Mouse (Mus musculus) stomach, postnatal 0 days (tissue): ENCODE measurements around the gene Tgfb3. TPM values are rescaled to one million over a fixed set of nuclear protein-coding genes. Genes with fewer than 3 reads are reported as not detected.

ENCODE experiments used
- ATAC-seq: fragments of 200-750 bp; cut with Nextera tagmentation; 2 replicates; pipeline ENCODE4 v1.8.0; 2017; ENCODE audit not compliant: low FRiP score, low TSS enrichment
- DNase-seq: peaks from one replicate; pipeline ENCODE4 v3.0.0-alpha.2; 2016; ENCODE audit warnings: low spot score
- H3K27ac ChIP-seq: fragments of 300-500 bp; sonication (generic); replicated peaks from 2 replicates; pipeline ENCODE4 v1.5.1; 2014; ENCODE audit warnings: mild to moderate bottlenecking, control low read depth
- H3K27me3 ChIP-seq: fragments of 300-500 bp; sonication (generic); 2 replicates; pipeline ENCODE4 v1.6.1; 2014; ENCODE audit warnings: low read length; ENCODE audit not compliant: control insufficient read depth, insufficient read depth
- H3K36me3 ChIP-seq: fragments of 300-500 bp; sonication (generic); 2 replicates; pipeline ENCODE4 v1.6.1; 2014; ENCODE audit warnings: low read length, mixed read lengths; ENCODE audit not compliant: control insufficient read depth, insufficient read depth
- H3K4me1 ChIP-seq: fragments of 300-500 bp; sonication (generic); replicated peaks from 2 replicates; pipeline ENCODE4 v1.6.1; 2014; ENCODE audit warnings: antibody characterized with exemption; ENCODE audit not compliant: control insufficient read depth, insufficient read depth
- H3K4me2 ChIP-seq: fragments of 300-500 bp; sonication (generic); replicated peaks from 2 replicates; pipeline ENCODE4 v1.6.1; 2014; ENCODE audit warnings: low read depth, mild to moderate bottlenecking, control low read depth, moderate library complexity
- H3K4me3 ChIP-seq: fragments of 300-500 bp; sonication (generic); 2 replicates; pipeline ENCODE4 v1.5.1; 2014; ENCODE audit warnings: low read depth, low read length, control low read depth
- H3K9ac ChIP-seq: fragments of 300-500 bp; sonication (generic); 2 replicates; pipeline ENCODE4 v1.6.1; 2014; ENCODE audit warnings: mild to moderate bottlenecking, low read length, control low read depth, mixed read lengths
- H3K9me3 ChIP-seq: fragments of 300-500 bp; sonication (generic); 2 replicates; pipeline ENCODE4 v1.6.1; 2016; ENCODE audit warnings: low read length; ENCODE audit not compliant: control insufficient read depth
- CTCF ChIP-seq: IDR thresholded peaks from 2 replicates; pipeline ENCODE4 v1.5.1; 2016; ENCODE audit warnings: antibody characterized with exemption, low read depth, mild to moderate bottlenecking, moderate library complexity
- EP300 ChIP-seq: optimal IDR thresholded peaks from 2 replicates; pipeline ENCODE3; 2016; ENCODE audit warnings: antibody characterized with exemption
- WGBS: fragments of 180-500 bp; shearing (Covaris S2); extraction: QIAGEN DNeasy Blood & Tissue Kit; methylation state at CpG from one replicate; pipeline ENCODE4 v1.1.7; 2014; 5-methylcytosine and 5-hydroxymethylcytosine counted together
- polyA plus RNA-seq: library from polyadenylated mRNA; unstranded; fragments of >200 nt; fragmentation: Nextera tagmentation; extraction: Ambion mirVana; gene quantifications from 2 replicates; pipeline ENCODE4 v1.2.1, GENCODE M21; 2015

The Tgfb3 gene
- polyA plus RNA-seq, 1 experiment from 2014 or later: 9.4 TPM

GRCm38 (mm10) chr12:86090764-86091163, 11.9 kb upstream of the Tgfb3 start:
- H3K36me3 ChIP-seq: no peaks in the 10 kb centered on the region
- WGBS: 70% methylated on average over 4 of the region's 4 CpGs
- no peak overlapping the region for H3K27ac ChIP-seq
- ATAC-seq: no peak
- no peaks in the 10 kb centered on the region for H3K9me3 ChIP-seq
- TF ChIP-seq CTCF (no peak), EP300 (no peak)
- no peak overlapping the region for H3K4me2 ChIP-seq
- H3K4me1 ChIP-seq: no peaks in the 10 kb centered on the region
- no peaks in the 10 kb centered on the region for H3K27me3 ChIP-seq
- H3K9ac ChIP-seq: no peak overlapping the region
- no peak for DNase-seq
- H3K4me3 ChIP-seq: no peak overlapping the region

GRCm38 (mm10) chr12:86088042-86088441, 9.2 kb upstream of the Tgfb3 start:
- Histone ChIP-seq H3K36me3 (no peaks in the 10 kb centered on the region), H3K9ac (no peak overlapping the region), H3K4me3 (no peak overlapping the region), H3K27me3 (no peaks in the 10 kb centered on the region), H3K4me2 (no peak overlapping the region), H3K4me1 (no peaks in the 10 kb centered on the region), H3K9me3 (no peaks in the 10 kb centered on the region), H3K27ac (no peak overlapping the region)
- 76% methylated on average over 7 of the region's 7 CpGs for WGBS
- no peak for ATAC-seq
- DNase-seq: no peak
- TF ChIP-seq CTCF (no peak), EP300 (no peak)

GRCm38 (mm10) chr12:86086550-86086949, 7.7 kb upstream of the Tgfb3 start:
- DNase-seq: no peak
- H3K9ac ChIP-seq: no peak overlapping the region
- no peaks in the 10 kb centered on the region for H3K27me3 ChIP-seq
- H3K9me3 ChIP-seq: no peaks in the 10 kb centered on the region
- no peak overlapping the region for H3K4me2 ChIP-seq
- 51% methylated on average over 8 of the region's 8 CpGs for WGBS
- no peaks in the 10 kb centered on the region for H3K36me3 ChIP-seq
- no peak overlapping the region for H3K27ac ChIP-seq
- H3K4me3 ChIP-seq: no peak overlapping the region
- TF ChIP-seq CTCF (no peak), EP300 (no peak)
- no peaks in the 10 kb centered on the region for H3K4me1 ChIP-seq
- no peak for ATAC-seq

GRCm38 (mm10) chr12:86085873-86086272, 7.0 kb upstream of the Tgfb3 start:
- H3K9me3 ChIP-seq: no peaks in the 10 kb centered on the region
- H3K4me3 ChIP-seq: no peak overlapping the region
- ATAC-seq (no peak), DNase-seq (no peak)
- H3K4me1 ChIP-seq: no peaks in the 10 kb centered on the region
- H3K36me3 ChIP-seq: no peaks in the 10 kb centered on the region
- H3K27me3 ChIP-seq: no peaks in the 10 kb centered on the region
- TF ChIP-seq CTCF (no peak), EP300 (no peak)
- H3K27ac ChIP-seq: no peak overlapping the region
- H3K4me2 ChIP-seq: no peak overlapping the region
- no peak overlapping the region for H3K9ac ChIP-seq
- 74% methylated on average over 7 of the region's 7 CpGs for WGBS

GRCm38 (mm10) chr12:86082481-86083012, 3.7 kb upstream of the Tgfb3 start, which contains the start of gene Ift43:
Gene Ift43 (plus strand): TSS chr12:86082541.
- Histone ChIP-seq H3K4me2 (peak within 1 kb of the TSS; percentile 73), H3K4me1 (no peaks in the 10 kb centered on the region), H3K9ac (peak within 1 kb of the TSS; percentile 59), H3K36me3 (no peaks in the 10 kb centered on the region), H3K4me3 (peak within 1 kb of the TSS; percentile 66), H3K27me3 (no peaks in the 10 kb centered on the region), H3K27ac (no peak within 1 kb of the TSS), H3K9me3 (no peaks in the 10 kb centered on the region)
- TF ChIP-seq CTCF (no peak), EP300 (no peak)
- peak; percentile 72 for ATAC-seq
- DNase-seq: peak; percentile 91
- under 1% methylated on average over 35 of the region's 35 CpGs for WGBS

- no peak for TF ChIP-seq EP300
- TF ChIP-seq CTCF: peak; percentile 99
- 1% methylated on average over 31 of the region's 31 CpGs for WGBS
- Histone ChIP-seq H3K9me3 (no peaks in the 10 kb centered on the region), H3K27me3 (no peaks in the 10 kb centered on the region), H3K36me3 (no peaks in the 10 kb centered on the region), H3K9ac (peak overlapping the region; percentile 68), H3K4me1 (no peaks in the 10 kb centered on the region; the same call in 1 of the 2 replicates), H3K27ac (peak overlapping the region; percentile 93), H3K4me3 (peak overlapping the region; percentile 54), H3K4me2 (peak overlapping the region; percentile 93)
- ATAC-seq (peak; percentile 79), DNase-seq (peak; percentile 93)
These were observed 394 bp upstream of the Tgfb3 start for GRCm38 (mm10) chr12:86079202-86079667.
